10 mouse cellular contexts compared by ENCODE assay signal in the genomic region with DNA sequence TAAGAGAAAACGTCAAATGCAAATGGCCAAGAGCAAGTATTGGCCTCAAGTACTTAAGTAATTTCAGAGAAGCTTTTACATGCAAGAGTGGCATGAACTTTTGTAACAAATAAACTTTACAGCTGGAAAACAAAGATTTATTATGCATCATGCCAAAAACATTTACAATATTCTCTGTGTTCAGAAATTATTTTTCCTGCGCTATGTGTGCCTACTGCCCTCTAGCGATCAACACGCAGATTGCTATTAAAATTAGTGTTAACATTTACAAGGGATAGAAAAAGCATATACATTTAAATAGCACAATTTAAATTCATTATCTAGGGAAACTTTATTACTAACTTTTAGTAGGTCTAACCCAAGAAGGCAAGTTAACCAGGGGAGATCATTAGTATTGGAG. TPM values are rescaled to one million over a fixed set of nuclear protein-coding genes. Genes with fewer than 3 reads are reported as not detected.
DNase-seq lines count a peak whose midpoint lies in the region; ATAC-seq and TF ChIP-seq lines count a peak whose summit lies in the region.
"Had no signal": no experiment of that assay in that cellular context is flagged by ENCODE, and none has a peak within 500 bp of the region (broad histone marks: within the 10 kb centered on the region; RNA-seq: fewer than 3 reads in every experiment).

No protein-coding gene starts in this region.

- WGBS in cerebellum, adult 2 months: 21% methylated on average over 4 of the region's 4 CpGs
- WGBS in limb, embryonic 14.5 days: 16% methylated on average over 4 of the region's 4 CpGs
- 27% methylated on average over 4 of the region's 4 CpGs for WGBS in limb, embryonic 10.5 days

- no peaks in the 10 kb centered on the region for H3K27me3 ChIP-seq in cerebellum, adult 2 months (ENCODE audit: control insufficient read depth, insufficient read depth, low read length)
- H3K27me3 ChIP-seq in limb, embryonic 14.5 days (ENCODE audit: control insufficient read depth, insufficient read depth, low read length): no peaks in the 10 kb centered on the region
- H3K27me3 ChIP-seq in limb, embryonic 10.5 days (ENCODE audit: low read depth, poor library complexity, severe bottlenecking): no peaks in the 10 kb centered on the region
- no peaks in the 10 kb centered on the region for H3K27me3 ChIP-seq in Patski
- H3K27me3 ChIP-seq: embryonic facial prominence, embryonic 13.5 days; limb, embryonic 15.5 days had no signal

- TF ChIP-seq CTCF in cerebellum, adult 2 months (IDR thresholded peaks at IDR 0.05; ENCODE audit: borderline replicate concordance, insufficient read depth, low read depth, low read length): peak; percentile 51; the same call in 1 of the 2 replicates
- TF ChIP-seq CTCF in Patski (IDR thresholded peaks at IDR 0.05): peak; percentile 52

- peaks cover 3% of the 10 kb centered on the region; the same call in 1 of the 2 replicates for H3K36me3 ChIP-seq in limb, embryonic 14.5 days (ENCODE audit: control insufficient read depth, insufficient read depth, low read length)
- H3K36me3 ChIP-seq in limb, embryonic 10.5 days: no peaks in the 10 kb centered on the region
- H3K36me3 ChIP-seq: embryonic facial prominence, embryonic 13.5 days had no signal

- H3K4me1 ChIP-seq in cerebellum, adult 2 months (ENCODE audit: control insufficient read depth, insufficient read depth, low read length): no peaks in the 10 kb centered on the region
- no peaks in the 10 kb centered on the region for H3K4me1 ChIP-seq in limb, embryonic 14.5 days (ENCODE audit: control insufficient read depth, insufficient read depth, low read length)
- H3K4me1 ChIP-seq in limb, embryonic 10.5 days: no peaks in the 10 kb centered on the region
- H3K4me1 ChIP-seq: embryonic facial prominence, embryonic 13.5 days; limb, embryonic 15.5 days had no signal

- H3K27ac ChIP-seq in cerebellum, adult 2 months (ENCODE audit: insufficient read depth, low read length): no peak overlapping the region
- H3K27ac ChIP-seq in limb, embryonic 14.5 days (replicated peaks; ENCODE audit: low read depth, low read length): no peak overlapping the region
- no peak overlapping the region for H3K27ac ChIP-seq in limb, embryonic 10.5 days
- H3K27ac ChIP-seq: embryonic facial prominence, embryonic 13.5 days; limb, embryonic 15.5 days had no signal

- CTCF ChIA-PET in Patski (lab: Charles Lee): interaction anchor here (0.7 to 2.1 kb wide), 5 partner anchors 10 to 260 kb away, joined by 3 to 5 read pairs (median 3); a partner anchor contains a TSS

- peak in 1 of 2 experiments; percentile 14 for DNase-seq in cerebellum, adult 2 months
- DNase-seq in cerebellum, postnatal 36 days: no peak
- DNase-seq in limb, embryonic 14.5 days (ENCODE audit: low spot score): peak; percentile 29
- DNase-seq in limb, embryonic 10.5 days (ENCODE audit: low spot score): no peak
- DNase-seq in Patski (ENCODE audit: low read depth, low spot score): no peak
- DNase-seq in gastrocnemius, adult 8-10 months (ENCODE audit: low spot score in 2 of 2): no peak
- DNase-seq in adrenal gland, adult 18-20 months (ENCODE audit: low spot score in 2 of 2): no peak

- no peaks in the 10 kb centered on the region for H3K9me3 ChIP-seq in limb, embryonic 14.5 days (ENCODE audit: control insufficient read depth, low read length)
- H3K9me3 ChIP-seq in limb, embryonic 10.5 days (replicated peaks): no peaks in the 10 kb centered on the region
- H3K9me3 ChIP-seq: embryonic facial prominence, embryonic 13.5 days; limb, embryonic 15.5 days had no signal

- POLR2A ChIA-PET in Patski (lab: Charles Lee): no interaction called here

- no peak overlapping the region for H3K4me3 ChIP-seq in cerebellum, adult 2 months (replicated peaks; ENCODE audit: insufficient read depth, low read depth, low read length)
- no peak overlapping the region for H3K4me3 ChIP-seq in limb, embryonic 14.5 days (replicated peaks; ENCODE audit: low read length)
- H3K4me3 ChIP-seq in limb, embryonic 10.5 days: no peak overlapping the region
- H3K4me3 ChIP-seq: embryonic facial prominence, embryonic 13.5 days; limb, embryonic 15.5 days had no signal

- in situ Hi-C loops in Patski (cut with MboI; ENCODE audit: low pct_unique_long_range_greater_than_20kb): loop anchor here (10.0 kb wide), 1 partner anchor 292 kb away; a partner anchor contains a TSS

- ATAC-seq in limb, embryonic 14.5 days (ENCODE audit: low FRiP score, low read depth): no peak
- ATAC-seq in Patski: peak; percentile 51
- ATAC-seq in megakaryocyte, adult 5-6 weeks (ENCODE audit: poor library complexity, severe bottlenecking): peak; percentile 63

- H3K9ac ChIP-seq in limb, embryonic 14.5 days (ENCODE audit: low read depth, low read length, severe bottlenecking): no peak overlapping the region
- H3K9ac ChIP-seq: embryonic facial prominence, embryonic 13.5 days; limb, embryonic 15.5 days had no signal

- no peak for TF ChIP-seq POLR2A in cerebellum, adult 2 months (IDR thresholded peaks at IDR 0.05; ENCODE audit: borderline replicate concordance, insufficient read depth, low read length)
- no peak for TF ChIP-seq POLR2A in limb, embryonic 14.5 days (IDR thresholded peaks at IDR 0.05; ENCODE audit: borderline replicate concordance, extremely low read depth, insufficient read depth, insufficient read length)

- H3K4me2 ChIP-seq in limb, embryonic 14.5 days (replicated peaks; ENCODE audit: low read depth, low read length, severe bottlenecking): no peak overlapping the region
- H3K4me2 ChIP-seq: embryonic facial prominence, embryonic 13.5 days; limb, embryonic 15.5 days had no signal

RNA-seq across cellular contexts. Expression of a gene that starts 29.5 kb away (rescaled TPM):
- polyA plus RNA-seq in cerebellum, adult 2 months (2012; rRNA removed): 447 and 474 TPM in 2 replicates
- polyA plus RNA-seq in limb, embryonic 14.5 days (2012; rRNA removed): 13.4 and 13.8 TPM in 2 replicates
- polyA plus RNA-seq in limb, embryonic 14.5 days (2014; fragmentation: Nextera tagmentation; extraction: Ambion mirVana): 7.5 and 11.6 TPM in 2 replicates
- 14.9 and 22.9 TPM in 2 replicates for polyA plus RNA-seq in limb, embryonic 10.5 days (2016; fragmentation: Nextera tagmentation; extraction: Ambion mirVana)
- 11.5 TPM for polyA plus RNA-seq in Patski (2021)
- total RNA-seq in megakaryocyte, adult 5-6 weeks (2015): 1.6 and 2.6 TPM in 2 replicates
- total RNA-seq in megakaryocyte, adult 5-6 weeks (2017): 1.4 and 2.6 TPM in 2 replicates
- total RNA-seq in gastrocnemius, adult 8-10 months (2022): 1 to 10 TPM; 1.3 to 1.7 (median 1.4) TPM
- 10 to 100 TPM; 17.2 to 19.0 TPM for total RNA-seq in adrenal gland, adult 18-20 months (2021)

RNA-seq across cellular contexts. Expression of a gene that starts 44.7 kb away (rescaled TPM):
- polyA plus RNA-seq in cerebellum, adult 2 months (2012; rRNA removed): 110 TPM in 2 replicates
- 39.6 and 40.7 TPM in 2 replicates for polyA plus RNA-seq in limb, embryonic 14.5 days (2012; rRNA removed)
- polyA plus RNA-seq in limb, embryonic 14.5 days (2014; fragmentation: Nextera tagmentation; extraction: Ambion mirVana): 44.4 and 51.5 TPM in 2 replicates
- polyA plus RNA-seq in limb, embryonic 10.5 days (2016; fragmentation: Nextera tagmentation; extraction: Ambion mirVana): 57.7 and 69.3 TPM in 2 replicates
- 50.8 TPM for polyA plus RNA-seq in Patski (2021)
- total RNA-seq in megakaryocyte, adult 5-6 weeks (2015): 46.6 and 50.1 TPM in 2 replicates
- total RNA-seq in megakaryocyte, adult 5-6 weeks (2017): 52.3 and 60.5 TPM in 2 replicates
- total RNA-seq in gastrocnemius, adult 8-10 months (2022): 10 to 100 TPM; 63.1 to 70.8 (median 66.4) TPM
- 10 to 100 TPM; 60.8 to 65.3 TPM for total RNA-seq in adrenal gland, adult 18-20 months (2021)

Comparison
In these comparisons a context has a peak if more than half of its experiments do, and no peak if none do; other contexts are left out.
1. RNA of a gene that starts 29.5 kb away (polyA plus RNA-seq): 447 to 474 TPM in cerebellum, adult 2 months; 14.9 to 22.9 TPM in limb, embryonic 10.5 days, 7.5 to 13.8 TPM in limb, embryonic 14.5 days and 11.5 TPM in Patski (single experiment); every median in the first group is over 10 times any median in the second.